Mouse (Mus musculus): ENCODE data around the gene Gm29797.

Gene Gm29797

GRCm38 (mm10) chr2:181673501-181673900, 16.7 kb downstream of the Gm29797 start:
- DNase-seq = no peak

DNA sequence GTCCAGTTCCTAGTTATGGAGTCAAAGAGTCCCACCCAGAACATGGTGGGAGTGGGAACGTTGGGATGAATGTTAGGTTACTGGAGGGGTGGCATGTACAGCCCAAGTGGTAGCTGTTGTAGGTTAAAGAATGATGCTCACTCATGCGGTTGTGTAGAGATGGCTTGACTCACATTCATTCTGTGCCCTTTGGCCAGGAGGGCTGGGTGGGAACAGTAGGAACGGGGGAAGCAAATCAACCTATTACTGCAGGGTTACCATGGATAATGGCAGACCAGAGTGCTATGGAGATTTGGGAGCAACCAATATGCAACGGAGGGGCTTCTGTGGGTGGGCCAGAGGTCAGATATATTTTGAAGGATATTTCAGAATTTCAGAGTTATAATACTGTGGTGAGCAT, 18.1 kb downstream of the Gm29797 start:
- no peak for DNase-seq

DNA sequence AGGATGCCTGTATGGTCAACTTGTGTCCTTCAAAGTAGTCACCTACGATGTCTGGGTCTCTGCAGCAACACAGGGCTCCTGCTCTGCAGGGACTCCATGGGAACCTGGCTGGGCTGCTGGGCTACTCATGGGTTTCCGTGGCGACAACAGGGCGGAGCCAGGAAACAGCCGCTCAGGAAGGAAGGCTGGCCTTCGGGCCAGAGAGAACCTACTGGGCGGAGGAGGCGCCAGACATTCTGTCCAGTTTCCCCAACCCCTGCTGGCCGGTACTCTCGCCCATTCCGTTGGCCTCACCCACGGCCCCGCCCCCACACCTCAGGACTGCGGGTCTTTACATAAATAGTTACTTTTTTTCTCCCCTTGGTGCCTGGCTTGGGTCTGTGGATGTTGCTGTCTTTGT, 18.6 kb downstream of the Gm29797 start:
- no peak for DNase-seq

DNA sequence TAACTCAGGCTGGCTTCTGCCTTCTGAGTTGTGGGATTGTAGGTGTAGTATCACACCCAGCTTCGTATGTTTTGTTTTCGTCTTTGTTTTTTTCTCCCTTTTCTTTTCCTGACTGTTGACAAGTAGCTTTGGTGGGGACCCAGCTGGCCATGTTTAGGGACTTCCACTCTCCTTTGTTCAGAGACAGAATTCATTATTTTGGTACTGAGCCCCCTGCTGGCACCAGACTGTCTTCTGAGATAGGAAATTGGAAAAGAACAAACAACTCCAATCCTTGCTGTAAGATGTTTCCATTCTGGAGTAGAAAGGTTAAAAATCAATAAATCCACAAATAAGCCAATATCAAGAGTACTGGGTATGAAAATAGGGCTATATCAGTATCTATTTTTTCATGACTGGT, 19.6 kb downstream of the Gm29797 start:
- no peak for DNase-seq

DNA sequence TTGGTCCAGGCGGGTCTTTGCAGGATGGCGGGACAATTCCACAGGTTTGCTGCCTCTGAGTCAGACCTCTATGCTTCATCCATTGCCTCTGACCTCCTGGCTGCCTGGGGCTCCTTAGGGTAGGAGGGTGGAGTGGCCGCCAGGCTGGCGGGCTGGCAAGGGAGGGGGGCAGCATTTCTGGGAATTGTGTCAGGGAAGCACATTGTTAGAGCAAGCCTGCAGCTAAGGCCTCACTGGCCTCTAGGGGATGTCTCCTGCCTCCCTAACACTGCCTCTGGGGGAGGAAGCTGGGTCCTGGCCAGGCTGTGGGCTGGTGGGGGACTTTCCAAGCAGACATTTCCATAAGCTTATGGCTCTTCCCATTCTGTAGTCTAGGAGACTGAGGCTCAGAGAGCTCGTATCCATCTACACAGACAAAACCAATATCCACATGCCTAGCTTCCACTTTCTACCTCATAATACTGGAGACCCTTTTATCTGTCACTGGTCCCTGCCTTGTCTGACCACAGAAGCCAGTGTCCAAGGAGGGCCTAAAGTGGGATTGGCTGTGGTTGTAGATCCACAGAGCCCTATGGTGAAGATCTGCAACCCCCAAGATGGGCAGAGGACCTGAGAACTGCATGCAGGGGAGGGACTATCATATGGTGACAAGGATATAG, 20.4 kb downstream of the Gm29797 start:
- DNase-seq = no peak

DNA sequence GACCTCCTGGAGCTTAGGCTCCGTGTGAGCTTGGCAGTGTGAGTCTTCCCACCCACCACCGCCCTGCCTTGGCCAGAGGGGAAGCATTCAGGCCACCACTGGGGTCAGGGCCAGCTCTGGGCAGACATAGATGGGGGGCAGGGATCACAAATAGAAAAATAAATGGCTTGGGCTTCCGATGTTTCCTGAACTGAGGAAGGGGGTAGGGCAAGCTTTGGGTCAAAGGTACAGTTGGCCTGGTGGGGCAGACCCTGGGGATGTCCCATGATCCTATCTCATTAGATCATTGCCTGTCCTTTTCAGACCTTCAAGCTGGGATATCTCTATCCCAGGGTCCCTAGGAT, 20.9 kb downstream of the Gm29797 start:
- no peak for DNase-seq

GRCm38 (mm10) chr2:181678780-181679179, 21.9 kb downstream of the Gm29797 start:
- DNase-seq = peak; percentile 71

DNA sequence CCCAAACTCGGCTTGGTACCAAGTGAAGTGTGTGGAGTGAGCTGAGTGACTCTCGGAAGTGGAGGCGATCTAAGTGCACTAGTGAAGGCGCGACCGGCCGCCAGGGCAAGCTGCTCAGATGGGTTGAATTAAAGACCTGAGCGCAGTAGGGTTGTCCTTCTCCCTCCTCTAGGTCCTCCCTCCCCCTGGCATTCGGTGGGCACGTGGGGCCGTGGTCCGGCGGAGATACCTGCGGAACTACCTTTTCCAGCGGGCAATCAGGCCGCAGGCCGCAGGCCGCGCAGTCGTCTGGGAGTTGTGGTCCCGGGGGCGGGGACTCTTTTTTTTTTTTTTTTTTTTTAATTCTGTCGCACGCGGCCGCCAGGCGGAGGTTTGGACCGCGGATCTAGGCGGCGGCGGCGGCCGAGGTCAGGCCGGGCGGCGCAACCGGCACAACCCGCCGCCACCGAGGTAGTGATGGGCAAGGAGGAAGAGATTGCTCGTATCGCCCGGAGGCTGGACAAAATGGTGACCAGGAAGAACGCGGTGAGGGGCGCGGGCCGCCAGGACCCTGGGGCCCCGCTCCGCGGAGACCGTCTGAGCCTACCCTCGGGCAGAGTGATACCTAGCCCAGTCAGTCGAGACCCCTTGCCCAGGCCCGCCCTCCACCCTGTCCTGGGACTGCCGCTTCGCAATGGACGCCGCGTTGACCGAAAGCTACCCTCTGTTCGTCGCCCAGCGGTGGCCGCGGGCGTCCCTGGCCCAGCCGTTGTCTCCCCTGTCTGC, 23.3 kb downstream of the Gm29797 start, which contains the start of gene Tcea2:
Gene Tcea2, plus strand, starts transcription at position 360 of the 765 bp plus-strand sequence.
- peak; percentile 80 for DNase-seq

DNA sequence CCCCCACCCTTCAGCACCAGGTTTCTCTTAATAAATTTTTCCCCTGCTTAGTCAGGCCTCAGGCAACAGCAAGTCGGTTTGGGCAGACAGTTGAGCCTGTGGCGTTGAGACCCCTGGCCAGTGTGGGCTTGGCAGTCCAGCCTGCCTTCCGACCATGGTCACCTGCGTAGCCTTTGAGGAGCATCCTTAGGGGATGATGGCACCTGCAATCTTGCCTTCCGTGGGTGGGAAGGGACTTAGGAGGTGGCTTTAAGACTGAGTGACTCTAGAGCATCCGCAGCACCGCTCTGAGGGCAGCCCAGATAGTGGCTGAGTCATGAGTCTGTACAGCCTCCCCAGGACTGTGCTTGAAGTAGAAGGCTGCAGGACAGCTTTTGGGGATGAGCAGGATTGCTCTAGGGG, 23.9 kb downstream of the Gm29797 start:
- peak; percentile 52 for DNase-seq

GRCm38 (mm10) chr2:181681978-181682377, 25.1 kb downstream of the Gm29797 start:
- DNase-seq = peak; percentile 1

GRCm38 (mm10) chr2:181683381-181683780, 26.5 kb downstream of the Gm29797 start:
- peak; percentile 2 for DNase-seq

DNA sequence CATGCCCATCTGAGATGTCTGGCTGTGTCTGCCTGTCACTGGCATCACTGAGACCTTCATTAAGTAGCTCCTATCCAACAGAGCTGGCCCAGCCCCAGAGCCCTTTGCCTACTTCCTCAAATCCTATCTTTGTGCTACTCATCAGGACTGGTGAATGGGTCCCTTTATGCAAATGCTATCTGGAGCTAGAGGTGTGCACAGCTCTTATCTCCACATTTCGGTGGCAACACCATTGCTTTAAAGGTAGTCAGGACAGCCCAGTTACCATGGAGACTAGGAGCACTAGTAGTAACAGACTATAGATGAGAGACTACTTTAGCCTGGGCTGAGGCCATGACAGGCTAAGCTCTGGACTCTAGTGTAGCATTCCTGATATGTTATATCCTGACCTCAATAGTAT, 27.9 kb downstream of the Gm29797 start:
- no peak for DNase-seq

DNA sequence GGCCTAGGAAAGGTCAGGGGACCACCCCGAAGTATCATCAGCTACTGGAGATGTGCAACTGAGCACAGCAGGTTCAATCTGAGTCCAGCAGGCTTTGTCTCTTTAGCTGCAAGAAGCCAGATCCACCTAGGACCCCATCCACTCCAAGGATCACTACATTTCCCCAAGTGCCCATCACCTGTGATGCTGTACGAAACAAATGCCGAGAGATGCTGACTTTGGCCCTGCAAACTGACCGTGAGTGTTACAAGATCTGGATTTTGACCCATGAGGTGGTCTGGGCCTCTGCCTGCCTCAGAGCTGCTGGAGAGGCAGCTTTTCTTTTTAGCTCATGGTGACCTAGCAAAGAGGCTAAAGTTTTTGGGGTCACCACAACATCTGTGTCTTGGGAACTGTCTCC, 28.9 kb downstream of the Gm29797 start:
- DNase-seq = no peak

DNA sequence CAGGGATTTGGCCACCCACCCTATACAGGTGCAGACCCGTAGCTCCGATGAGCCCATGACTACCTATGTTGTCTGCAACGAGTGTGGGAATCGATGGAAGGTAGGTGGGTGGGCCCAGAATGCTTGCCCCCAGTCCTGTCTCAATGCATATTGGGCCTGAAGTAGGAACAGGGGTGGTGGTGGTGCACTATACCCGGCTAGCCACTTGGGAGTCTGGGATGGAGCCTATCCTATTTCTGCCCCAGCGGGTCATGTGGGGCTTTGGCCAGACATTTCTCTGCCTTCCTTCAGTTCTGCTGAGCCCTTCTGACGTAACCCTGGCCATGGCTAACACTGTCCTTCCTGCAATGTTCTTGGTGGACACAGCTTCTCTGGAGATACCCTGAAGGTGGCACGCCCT, 30.8 kb downstream of the Gm29797 start:
- DNase-seq = no peak

- no peak for DNase-seq
Observed at GRCm38 (mm10) chr2:181689466-181690160, 32.8 kb downstream of the Gm29797 start.

DNA sequence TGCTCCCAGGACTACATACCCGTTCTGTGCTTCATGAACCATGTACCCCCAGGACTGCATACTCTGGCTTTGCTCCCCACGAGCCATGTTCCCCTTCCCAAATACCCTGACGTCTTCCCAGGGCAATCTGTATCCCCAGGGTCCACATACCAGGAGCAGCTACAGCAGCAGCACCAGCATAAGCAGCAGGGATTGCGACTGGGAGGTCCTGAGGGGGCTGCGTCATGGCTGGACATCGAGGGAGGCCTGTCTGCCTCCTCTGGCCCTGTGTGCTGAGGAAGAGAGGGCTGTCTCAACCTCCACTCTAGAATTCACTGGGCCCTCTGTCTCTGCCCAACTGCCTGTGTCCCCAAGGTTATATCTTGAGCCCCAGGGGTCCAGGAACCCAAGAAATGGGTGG, 34.2 kb downstream of the Gm29797 start:
- DNase-seq = no peak

DNA sequence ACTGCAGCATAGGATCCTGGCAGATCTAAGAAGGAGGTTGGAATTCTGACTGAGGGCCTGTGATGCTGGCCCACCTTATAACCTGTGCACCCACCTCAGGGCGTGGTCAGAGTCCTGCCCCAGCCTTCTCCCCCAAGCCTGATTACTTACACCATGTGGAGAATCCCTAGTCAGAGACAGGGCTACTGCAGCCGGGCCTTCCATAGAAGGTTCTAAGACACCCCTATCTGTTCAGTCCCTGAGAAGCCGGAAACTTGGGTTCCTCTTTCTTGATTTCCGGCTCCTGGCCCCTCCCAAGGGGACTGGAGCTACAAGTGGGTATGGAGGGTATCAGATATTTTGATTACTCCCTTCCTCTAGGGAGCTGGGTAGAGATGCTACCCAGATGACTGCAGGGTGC, 34.7 kb downstream of the Gm29797 start:
- DNase-seq = no peak

- DNase-seq = no peak
Observed at GRCm38 (mm10) chr2:181692304-181692703, 35.5 kb downstream of the Gm29797 start.

DNA sequence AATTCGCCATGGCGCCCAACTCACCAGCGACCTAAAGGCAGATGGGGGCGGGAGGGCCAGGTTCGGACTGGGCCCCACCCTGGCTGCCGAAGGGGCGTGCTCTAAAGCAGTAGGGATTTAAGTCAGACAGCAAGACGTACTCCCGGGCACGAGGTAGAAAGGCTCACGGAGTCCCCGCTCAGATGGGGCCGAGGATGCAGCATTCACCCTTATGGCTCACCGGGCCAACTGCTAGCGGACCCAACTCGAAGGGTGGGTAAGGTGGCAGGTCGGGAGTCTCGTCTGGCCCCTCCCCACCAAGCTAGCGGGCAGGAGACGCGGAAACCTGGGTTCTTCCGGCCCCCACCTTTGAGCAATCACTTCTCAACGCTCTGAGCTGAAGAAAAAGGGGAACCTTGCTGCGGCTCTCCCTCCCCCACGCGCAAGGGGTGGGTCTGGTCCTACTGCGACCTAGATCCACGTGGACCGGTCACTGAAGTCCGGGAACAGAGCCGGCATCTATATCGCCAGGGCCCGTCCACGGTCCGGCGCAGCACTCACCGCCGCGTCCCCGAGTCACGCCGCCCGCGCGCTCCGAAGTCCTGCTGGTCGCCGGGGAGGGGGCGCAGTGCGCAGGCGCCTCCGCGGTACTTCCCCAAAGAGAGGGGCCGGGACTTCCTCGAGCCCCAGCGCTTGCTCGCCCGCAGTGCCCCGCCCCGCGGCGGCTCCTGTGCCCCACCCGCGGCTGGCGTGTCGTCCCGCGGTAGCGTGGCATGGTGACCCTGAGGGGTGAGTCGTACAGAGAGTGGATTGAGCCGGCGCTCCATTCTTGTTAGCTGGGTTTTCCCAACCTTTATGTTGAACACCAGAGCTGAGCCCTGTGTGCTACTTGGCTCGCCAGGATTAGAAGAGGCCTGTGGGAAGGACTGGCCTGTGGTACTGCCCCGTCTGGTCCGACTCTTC, 36.8 kb downstream of the Gm29797 start, which contains the start of gene Rgs19:
Gene Rgs19, minus strand, starts transcription at position 639 of the 942 bp plus-strand sequence.
- peak; percentile 87 for DNase-seq

DNA sequence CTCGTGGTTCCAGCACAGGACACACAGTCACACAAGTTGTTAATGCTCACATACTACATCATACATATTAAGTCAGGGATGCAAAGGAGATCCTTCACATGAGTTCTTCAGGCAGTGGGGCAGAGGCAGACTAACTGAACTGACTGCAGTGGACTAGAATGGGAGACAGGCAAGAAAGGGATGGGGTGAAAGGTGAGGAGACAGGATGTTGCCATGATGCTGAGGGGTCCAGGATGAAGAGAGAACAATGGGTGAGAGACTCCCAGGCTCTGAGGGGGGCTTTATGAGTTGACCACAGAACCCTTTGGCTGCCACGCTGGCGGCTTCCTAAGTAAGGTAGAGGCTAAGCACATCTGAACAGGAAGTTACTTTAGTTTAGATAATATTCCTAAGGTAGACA, 37.7 kb downstream of the Gm29797 start:
- DNase-seq = no peak

GRCm38 (mm10) chr2:181695776-181696175, 38.9 kb downstream of the Gm29797 start:
- no peak for DNase-seq

DNA sequence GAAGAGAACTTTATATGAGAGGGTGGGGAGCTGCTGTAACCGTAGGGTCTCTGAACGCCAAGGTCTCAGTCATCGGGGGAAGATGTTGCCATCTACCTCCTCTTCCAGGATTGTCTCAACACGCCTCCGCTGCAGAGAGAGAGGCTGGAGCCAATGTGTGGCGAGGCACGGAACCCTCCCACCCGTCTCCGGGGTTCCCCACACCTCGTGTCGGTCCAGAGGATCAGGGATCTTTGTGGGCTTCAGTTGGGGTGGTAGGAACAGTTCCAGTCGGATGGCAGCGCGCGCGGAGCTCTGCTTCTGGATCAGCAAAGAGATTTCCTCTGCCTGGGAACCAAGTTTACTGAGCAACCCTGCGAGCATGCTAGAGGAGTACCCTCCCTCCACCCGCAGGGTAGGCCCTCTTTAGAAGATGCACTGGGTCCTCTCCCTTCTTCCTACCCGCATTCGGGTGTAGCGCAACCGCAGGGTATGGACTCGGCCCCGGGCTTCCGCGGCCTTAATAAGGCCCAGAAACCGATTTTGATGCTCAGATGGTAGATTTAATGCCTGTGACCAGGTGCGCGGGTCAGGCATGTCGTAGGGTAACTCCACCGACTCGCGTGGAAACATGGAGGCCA, 40.1 kb downstream of the Gm29797 start:
- DNase-seq = no peak

Measured in right cerebral cortex, postnatal 25 days (tissue).